Mouse (Mus musculus): ENCODE measurements around the gene Ncf2. TPM values are rescaled to one million over a fixed set of nuclear protein-coding genes. Genes with fewer than 3 reads are reported as not detected.

The Ncf2 gene
- total and polyA plus RNA-seq, 2 experiments from 2014 or later: 1.8 to 3.7 TPM

GRCm38 (mm10) chr1:152840343-152840742 lies 40.3 kb downstream of the Ncf2 start:
- DNase-seq (ENCODE audit: low spot score): no peak
- no peaks in the 10 kb centered on the region for H3K27me3 ChIP-seq (ENCODE audit: insufficient read depth, low read length)
- no peak overlapping the region for H3K27ac ChIP-seq
- no peak overlapping the region for H3K4me2 ChIP-seq (ENCODE audit: low read depth, low read length)
- no peak overlapping the region for H3K9ac ChIP-seq (replicated peaks; ENCODE audit: low read length)
- no peaks in the 10 kb centered on the region for H3K9me3 ChIP-seq (ENCODE audit: low read length)
- H3K4me1 ChIP-seq (ENCODE audit: insufficient read depth, low read length): no peaks in the 10 kb centered on the region
- TF ChIP-seq CTCF (IDR thresholded peaks at IDR 0.05; ENCODE audit: low read depth): no peak
- ATAC-seq: no peak
- H3K36me3 ChIP-seq (ENCODE audit: insufficient read depth, low read length): peaks cover 64% of the 10 kb centered on the region
- 94% methylated on average over 3 of the region's 3 CpGs for WGBS
- no peak overlapping the region for H3K4me3 ChIP-seq (ENCODE audit: low read length)

GRCm38 (mm10) chr1:152841057-152841456 lies 41.1 kb downstream of the Ncf2 start:
- no peak for DNase-seq (ENCODE audit: low spot score)
- H3K4me3 ChIP-seq (ENCODE audit: low read length): no peak overlapping the region
- no peak overlapping the region for H3K9ac ChIP-seq (replicated peaks; ENCODE audit: low read length)
- no peaks in the 10 kb centered on the region for H3K9me3 ChIP-seq (ENCODE audit: low read length)
- 94% methylated on average over 2 of the region's 2 CpGs for WGBS
- H3K4me2 ChIP-seq (ENCODE audit: low read depth, low read length): no peak overlapping the region
- no peak overlapping the region for H3K27ac ChIP-seq
- ATAC-seq: no peak
- no peaks in the 10 kb centered on the region for H3K4me1 ChIP-seq (ENCODE audit: insufficient read depth, low read length)
- no peaks in the 10 kb centered on the region for H3K27me3 ChIP-seq (ENCODE audit: insufficient read depth, low read length)
- no peak for TF ChIP-seq CTCF (IDR thresholded peaks at IDR 0.05; ENCODE audit: low read depth)
- H3K36me3 ChIP-seq (ENCODE audit: insufficient read depth, low read length): peaks cover 69% of the 10 kb centered on the region

GRCm38 (mm10) chr1:152844634-152845033 lies 44.6 kb downstream of the Ncf2 start:
- DNase-seq (ENCODE audit: low spot score) (no peak), ATAC-seq (no peak)
- Histone ChIP-seq H3K27ac (no peak overlapping the region), H3K4me2 (ENCODE audit: low read depth, low read length) (no peak overlapping the region), H3K9ac (replicated peaks; ENCODE audit: low read length) (no peak overlapping the region), H3K4me3 (ENCODE audit: low read length) (no peak overlapping the region), H3K36me3 (ENCODE audit: insufficient read depth, low read length) (peaks cover 72% of the 10 kb centered on the region), H3K9me3 (ENCODE audit: low read length) (no peaks in the 10 kb centered on the region), H3K4me1 (ENCODE audit: insufficient read depth, low read length) (no peaks in the 10 kb centered on the region), H3K27me3 (ENCODE audit: insufficient read depth, low read length) (no peaks in the 10 kb centered on the region)
- TF ChIP-seq CTCF (IDR thresholded peaks at IDR 0.05; ENCODE audit: low read depth): no peak
- WGBS: 89% methylated on average over 1 of the region's 1 CpGs

DNA sequence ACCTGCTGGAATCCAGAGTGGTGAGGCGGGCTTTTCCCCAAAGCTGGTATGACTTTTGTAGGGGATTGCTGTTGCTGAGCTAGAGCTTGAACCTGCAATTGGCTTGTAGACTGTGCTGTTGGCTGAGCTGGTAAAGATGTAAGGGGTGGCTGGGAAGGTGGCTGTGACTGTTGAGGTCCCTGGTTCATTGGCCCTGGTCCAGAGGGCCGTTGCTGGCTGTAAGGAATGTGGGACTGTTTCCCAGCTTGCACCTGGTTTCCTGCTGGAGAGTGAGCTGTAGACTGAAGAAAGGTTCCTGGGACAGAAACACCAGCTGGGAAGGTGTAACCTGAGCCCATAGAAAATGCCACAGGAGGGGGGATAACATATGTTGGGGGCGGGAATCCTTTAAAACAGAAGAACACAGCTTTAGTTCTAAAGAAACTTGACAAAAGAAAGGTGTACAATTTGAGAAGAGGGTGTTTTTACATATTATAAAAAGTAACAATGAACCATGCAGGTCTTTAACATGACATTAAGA lies 45.3 kb downstream of the Ncf2 start:
- Histone ChIP-seq H3K4me3 (ENCODE audit: low read length) (no peak overlapping the region), H3K4me2 (ENCODE audit: low read depth, low read length) (no peak overlapping the region), H3K36me3 (ENCODE audit: insufficient read depth, low read length) (peaks cover 67% of the 10 kb centered on the region), H3K4me1 (ENCODE audit: insufficient read depth, low read length) (no peaks in the 10 kb centered on the region), H3K27me3 (ENCODE audit: insufficient read depth, low read length) (no peaks in the 10 kb centered on the region), H3K27ac (no peak overlapping the region), H3K9me3 (ENCODE audit: low read length) (no peaks in the 10 kb centered on the region), H3K9ac (replicated peaks; ENCODE audit: low read length) (no peak overlapping the region)
- ATAC-seq (no peak), DNase-seq (ENCODE audit: low spot score) (no peak)
- 77% methylated on average over 3 of the region's 3 CpGs for WGBS
- no peak for TF ChIP-seq CTCF (IDR thresholded peaks at IDR 0.05; ENCODE audit: low read depth)

GRCm38 (mm10) chr1:152846856-152847255 lies 46.9 kb downstream of the Ncf2 start:
- Histone ChIP-seq H3K9me3 (ENCODE audit: low read length) (no peaks in the 10 kb centered on the region), H3K27ac (no peak overlapping the region), H3K27me3 (ENCODE audit: insufficient read depth, low read length) (no peaks in the 10 kb centered on the region), H3K4me1 (ENCODE audit: insufficient read depth, low read length) (no peaks in the 10 kb centered on the region), H3K36me3 (ENCODE audit: insufficient read depth, low read length) (peaks cover 62% of the 10 kb centered on the region), H3K4me2 (ENCODE audit: low read depth, low read length) (no peak overlapping the region), H3K9ac (replicated peaks; ENCODE audit: low read length) (no peak overlapping the region), H3K4me3 (ENCODE audit: low read length) (no peak overlapping the region)
- ATAC-seq: no peak
- 93% methylated on average over 2 of the region's 2 CpGs for WGBS
- TF ChIP-seq CTCF (IDR thresholded peaks at IDR 0.05; ENCODE audit: low read depth): no peak
- no peak for DNase-seq (ENCODE audit: low spot score)

DNA sequence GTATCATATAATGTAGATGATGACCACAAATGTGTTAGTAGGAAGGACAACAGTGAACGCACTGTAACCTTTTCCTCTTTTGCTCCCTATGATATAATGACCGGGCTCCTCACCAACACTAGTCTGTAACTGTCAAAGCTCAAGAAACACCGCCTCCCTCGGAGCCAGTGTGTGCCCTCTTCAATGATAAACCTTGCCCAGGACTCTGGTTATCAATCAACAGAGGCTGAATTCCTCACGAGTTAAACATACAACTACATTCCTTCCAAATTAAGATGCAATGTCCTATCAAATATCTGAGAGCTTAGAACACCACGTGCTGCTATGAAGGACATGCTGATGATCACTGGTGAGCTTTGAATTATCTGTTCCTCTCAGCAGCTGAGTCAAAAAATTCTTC lies 69.9 kb downstream of the Ncf2 start:
- DNase-seq (ENCODE audit: low spot score) (no peak), ATAC-seq (no peak)
- Histone ChIP-seq H3K27ac (no peak overlapping the region), H3K9ac (replicated peaks; ENCODE audit: low read length) (no peak overlapping the region), H3K4me2 (ENCODE audit: low read depth, low read length) (no peak overlapping the region), H3K36me3 (ENCODE audit: insufficient read depth, low read length) (peaks cover 13% of the 10 kb centered on the region; the same call in 1 of the 2 replicates), H3K4me1 (ENCODE audit: insufficient read depth, low read length) (0 out of 2 replicates have a peak, but pooled peaks cover 4% of the 10 kb centered on the region), H3K9me3 (ENCODE audit: low read length) (no peaks in the 10 kb centered on the region), H3K4me3 (ENCODE audit: low read length) (no peak overlapping the region), H3K27me3 (ENCODE audit: insufficient read depth, low read length) (no peaks in the 10 kb centered on the region)
- no peak for TF ChIP-seq CTCF (IDR thresholded peaks at IDR 0.05; ENCODE audit: low read depth)
- WGBS: 90% methylated on average over 6 of the region's 6 CpGs

DNA sequence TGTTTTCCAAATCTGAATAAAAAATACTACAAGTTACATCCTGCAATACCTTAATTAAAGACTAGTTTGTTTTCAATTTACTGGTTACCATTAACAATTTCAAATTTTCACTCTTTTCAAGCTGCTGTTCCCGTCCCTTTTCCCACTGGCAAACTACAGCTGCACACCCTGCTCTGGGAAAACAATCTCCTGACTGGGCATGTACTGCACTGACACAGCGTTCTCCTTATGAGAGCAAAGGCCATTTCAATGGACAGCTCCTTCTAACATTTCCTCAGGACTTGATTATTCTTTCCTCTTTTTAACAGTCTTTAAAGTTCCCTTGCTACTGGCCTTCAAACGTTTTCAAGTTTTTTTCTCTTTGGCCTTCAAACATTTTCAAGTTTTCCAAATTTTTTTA lies 71.0 kb downstream of the Ncf2 start:
- WGBS: 80% methylated on average over 3 of the region's 3 CpGs
- H3K27me3 ChIP-seq (ENCODE audit: insufficient read depth, low read length): no peaks in the 10 kb centered on the region
- H3K4me2 ChIP-seq (ENCODE audit: low read depth, low read length): no peak overlapping the region
- DNase-seq (ENCODE audit: low spot score) (no peak), ATAC-seq (no peak)
- no peak overlapping the region for H3K9ac ChIP-seq (replicated peaks; ENCODE audit: low read length)
- no peak overlapping the region for H3K27ac ChIP-seq
- no peaks in the 10 kb centered on the region for H3K9me3 ChIP-seq (ENCODE audit: low read length)
- no peak for TF ChIP-seq CTCF (IDR thresholded peaks at IDR 0.05; ENCODE audit: low read depth)
- no peak overlapping the region for H3K4me3 ChIP-seq (ENCODE audit: low read length)
- 0 out of 2 replicates have a peak, but pooled peaks cover 4% of the 10 kb centered on the region for H3K4me1 ChIP-seq (ENCODE audit: insufficient read depth, low read length)
- H3K36me3 ChIP-seq (ENCODE audit: insufficient read depth, low read length): peaks cover 13% of the 10 kb centered on the region; the same call in 1 of the 2 replicates

Other genes with a start within 250 kb of the Ncf2 start
- gene Apobec4, start 49.6 kb upstream of the Ncf2 start, total RNA-seq (2014; rRNA removed): not detected in 2 replicates
- gene Apobec4, start 49.6 kb upstream of the Ncf2 start, polyA plus RNA-seq (2015; fragmentation: Nextera tagmentation; extraction: Ambion mirVana): not detected in 2 replicates
- 16.1 and 17.6 TPM in 2 replicates for gene Rgl1, start 33.8 kb upstream of the Ncf2 start, total RNA-seq (2014; rRNA removed)
- 16.0 and 17.0 TPM in 2 replicates for gene Rgl1, start 33.8 kb upstream of the Ncf2 start, polyA plus RNA-seq (2015; fragmentation: Nextera tagmentation; extraction: Ambion mirVana)
- gene Arpc5, start 33.7 kb upstream of the Ncf2 start, total RNA-seq (2014; rRNA removed): 108 and 118 TPM in 2 replicates
- gene Arpc5, start 33.7 kb upstream of the Ncf2 start, polyA plus RNA-seq (2015; fragmentation: Nextera tagmentation; extraction: Ambion mirVana): 312 and 319 TPM in 2 replicates
- gene Smg7, start 102.5 kb downstream of the Ncf2 start, total RNA-seq (2014; rRNA removed): 60.8 and 65.0 TPM in 2 replicates
- gene Smg7, start 102.5 kb downstream of the Ncf2 start, polyA plus RNA-seq (2015; fragmentation: Nextera tagmentation; extraction: Ambion mirVana): 24.6 and 26.9 TPM in 2 replicates
- gene Nmnat2, start 154.8 kb downstream of the Ncf2 start, total RNA-seq (2014; rRNA removed): 120 and 121 TPM in 2 replicates
- 58.0 and 70.5 TPM in 2 replicates for gene Nmnat2, start 154.8 kb downstream of the Ncf2 start, polyA plus RNA-seq (2015; fragmentation: Nextera tagmentation; extraction: Ambion mirVana)